Mouse (Mus musculus) fibroblast of lung, adult 2 months (primary cell): Measurements from ENCODE around the gene Ern2.

ENCODE experiments used
- DNase-seq: peaks from one replicate; pipeline ENCODE4 v3.0.0-alpha.2; 2011; ENCODE audit warnings: low read depth

The Ern2 gene

GRCm38 (mm10) chr7:122186043-122186442 lies at the start of gene Ern2:
Ern2 (minus strand) TSS chr7:122186207.
- no peak for DNase-seq

GRCm38 (mm10) chr7:122230866-122231265 lies 44.9 kb upstream of the Ern2 start:
- no peak for DNase-seq

- no peak for DNase-seq
Observed at GRCm38 (mm10) chr7:122229916-122230315, 43.9 kb upstream of the Ern2 start.

- DNase-seq, result no peak
Observed at GRCm38 (mm10) chr7:122229306-122229705, 43.3 kb upstream of the Ern2 start.

GRCm38 (mm10) chr7:122226744-122227143 lies 40.7 kb upstream of the Ern2 start:
- DNase-seq, result no peak

- DNase-seq, result no peak
Observed at GRCm38 (mm10) chr7:122226020-122226742, 40.2 kb upstream of the Ern2 start.

GRCm38 (mm10) chr7:122219315-122219801 lies 33.4 kb upstream of the Ern2 start, which contains the start of gene Chp2:
Chp2 (plus strand) TSS chr7:122219496.
- DNase-seq, result no peak

- DNase-seq, result no peak
Observed at GRCm38 (mm10) chr7:122208276-122209021, 22.4 kb upstream of the Ern2 start.

GRCm38 (mm10) chr7:122206121-122206520 lies 20.1 kb upstream of the Ern2 start:
- no peak for DNase-seq

GRCm38 (mm10) chr7:122203936-122204335 lies 17.9 kb upstream of the Ern2 start:
- no peak for DNase-seq

- no peak for DNase-seq
Observed at GRCm38 (mm10) chr7:122199296-122199695, 13.3 kb upstream of the Ern2 start.

- DNase-seq, result peak; percentile 20
Observed at GRCm38 (mm10) chr7:122197306-122197705, 11.3 kb upstream of the Ern2 start.

GRCm38 (mm10) chr7:122196771-122197170 lies 10.8 kb upstream of the Ern2 start:
- no peak for DNase-seq

- no peak for DNase-seq
Observed at GRCm38 (mm10) chr7:122193919-122194318, 7.9 kb upstream of the Ern2 start.

GRCm38 (mm10) chr7:122191097-122191496 lies 5.1 kb upstream of the Ern2 start:
- DNase-seq, result no peak

- peak; percentile 12 for DNase-seq
Observed at GRCm38 (mm10) chr7:122189484-122189883, 3.5 kb upstream of the Ern2 start.

- DNase-seq, result no peak
Observed at GRCm38 (mm10) chr7:122184569-122184968, 1.4 kb downstream of the Ern2 start.

- DNase-seq, result no peak
Observed at GRCm38 (mm10) chr7:122180720-122181119, 5.3 kb downstream of the Ern2 start.

GRCm38 (mm10) chr7:122171613-122172012 lies 14.4 kb downstream of the Ern2 start:
- no peak for DNase-seq

GRCm38 (mm10) chr7:122170705-122171104 lies 15.3 kb downstream of the Ern2 start:
- no peak for DNase-seq

GRCm38 (mm10) chr7:122167203-122167602 lies 18.8 kb downstream of the Ern2 start:
- DNase-seq, result no peak

GRCm38 (mm10) chr7:122163766-122164165 lies 22.2 kb downstream of the Ern2 start:
- no peak for DNase-seq

GRCm38 (mm10) chr7:122160037-122160436 lies 26.0 kb downstream of the Ern2 start:
- no peak for DNase-seq
